8 mouse cellular contexts compared by ENCODE assay signal in genomic region chr10:81543633-81544032, GRCm38 (mm10). TPM values are rescaled to one million over a fixed set of nuclear protein-coding genes. Genes with fewer than 3 reads are reported as not detected.
A peak's percentile ranks its signal among the peaks of the same experiment; 100 is the strongest.
DNase-seq lines count a peak whose midpoint lies in the region; ATAC-seq and TF ChIP-seq lines count a peak whose summit lies in the region.

No protein-coding gene starts in this region.

- TF ChIP-seq EP300 in ES-Bruce4 (IDR thresholded peaks at IDR 0.05; ENCODE audit: insufficient read depth, low read depth, low read length) = no peak
- TF ChIP-seq EP300 in liver, postnatal 0 days (IDR thresholded peaks at IDR 0.05; ENCODE audit: low read depth) = no peak

- DNase-seq in heart, postnatal 14 days = no peak
- DNase-seq in liver, postnatal 0 days = no peak
- no peak for DNase-seq in left cerebral cortex, adult 11 months (ENCODE audit: low spot score)
- no peak for DNase-seq in layer of hippocampus, adult 18-20 months (ENCODE audit: low spot score in 2 of 2)
- no peak for DNase-seq in left cerebral cortex, adult 18-20 months (ENCODE audit: low spot score in 2 of 2)

- H3K9ac ChIP-seq in heart, embryonic 12.5 days = peak overlapping the region; percentile 96
- peak overlapping the region; percentile 83 for H3K9ac ChIP-seq in ES-Bruce4 (ENCODE audit: low read depth, poor library complexity, severe bottlenecking)
- peak overlapping the region; percentile 97 for H3K9ac ChIP-seq in forebrain, embryonic 16.5 days (replicated peaks; ENCODE audit: low read depth, low read length)
- peak overlapping the region; percentile 80 for H3K9ac ChIP-seq in liver, postnatal 0 days (replicated peaks)

- no peak for TF ChIP-seq CTCF in ES-Bruce4 (IDR thresholded peaks at IDR 0.05; ENCODE audit: low read depth, low read length)
- no peak for TF ChIP-seq CTCF in liver, postnatal 0 days (IDR thresholded peaks at IDR 0.05; ENCODE audit: low read depth)

- intact Hi-C loops in heart, postnatal 14 days (cut with DNase I) = loop anchor here (10.0 kb wide), 1 partner anchor 159 kb away; the partner anchor contains the start of genes Dohh, Gm48551 and Gm48552

- no peaks in the 10 kb centered on the region for H3K27me3 ChIP-seq in heart, embryonic 12.5 days (replicated peaks)
- H3K27me3 ChIP-seq in ES-Bruce4 (ENCODE audit: control insufficient read depth, insufficient read depth, low read length, poor library complexity, severe bottlenecking) = no peaks in the 10 kb centered on the region
- H3K27me3 ChIP-seq in forebrain, embryonic 16.5 days (replicated peaks; ENCODE audit: control insufficient read depth, insufficient read depth, low read length) = no peaks in the 10 kb centered on the region
- no peaks in the 10 kb centered on the region for H3K27me3 ChIP-seq in liver, postnatal 0 days (ENCODE audit: insufficient read depth, low read length)

- H3K4me1 ChIP-seq in heart, embryonic 12.5 days (replicated peaks) = peaks cover 49% of the 10 kb centered on the region
- H3K4me1 ChIP-seq in ES-Bruce4 (ENCODE audit: control insufficient read depth, insufficient read depth, low read length) = peaks cover 6% of the 10 kb centered on the region
- peaks cover 24% of the 10 kb centered on the region for H3K4me1 ChIP-seq in forebrain, embryonic 16.5 days (replicated peaks; ENCODE audit: control insufficient read depth, insufficient read depth, low read length)
- peaks cover 47% of the 10 kb centered on the region for H3K4me1 ChIP-seq in liver, postnatal 0 days (ENCODE audit: insufficient read depth)

- 83% methylated on average over 1 of the region's 1 CpGs for WGBS in heart, embryonic 12.5 days
- 56% methylated on average over 1 of the region's 1 CpGs for WGBS in forebrain, embryonic 16.5 days
- 67% methylated on average over 1 of the region's 1 CpGs for WGBS in liver, postnatal 0 days (ENCODE audit: insufficient replicate concordance)

- H3K36me3 ChIP-seq in heart, embryonic 12.5 days = peaks cover 13% of the 10 kb centered on the region
- no peaks in the 10 kb centered on the region for H3K36me3 ChIP-seq in ES-Bruce4 (ENCODE audit: control insufficient read depth, insufficient read depth, low read length, poor library complexity, severe bottlenecking)
- H3K36me3 ChIP-seq in forebrain, embryonic 16.5 days (ENCODE audit: control insufficient read depth, insufficient read depth) = no peaks in the 10 kb centered on the region
- H3K36me3 ChIP-seq in liver, postnatal 0 days (replicated peaks; ENCODE audit: insufficient read depth, low read length) = peaks cover 10% of the 10 kb centered on the region; the same call in 1 of the 2 replicates

- ATAC-seq in heart, embryonic 12.5 days (ENCODE audit: insufficient number of reproducible peaks, low FRiP score) = no peak
- ATAC-seq in forebrain, embryonic 16.5 days = no peak
- no peak for ATAC-seq in liver, postnatal 0 days

- no peak for TF ChIP-seq POLR2A in ES-Bruce4 (IDR thresholded peaks at IDR 0.05; ENCODE audit: insufficient read depth, low read length)

- peak overlapping the region; percentile 99 for H3K4me2 ChIP-seq in heart, embryonic 12.5 days
- H3K4me2 ChIP-seq in forebrain, embryonic 16.5 days (ENCODE audit: low read length) = peak overlapping the region; percentile 99
- H3K4me2 ChIP-seq in liver, postnatal 0 days (ENCODE audit: low read depth, low read length) = peak overlapping the region; percentile 99

- H3K27ac ChIP-seq in heart, embryonic 12.5 days (ENCODE audit: poor library complexity, severe bottlenecking) = no peak overlapping the region
- H3K27ac ChIP-seq in ES-Bruce4 (ENCODE audit: insufficient read depth, low read length) = no peak overlapping the region
- H3K27ac ChIP-seq in forebrain, embryonic 16.5 days (ENCODE audit: low read length) = no peak overlapping the region; the same call in 1 of the 2 replicates
- 0 out of 2 replicates have a peak overlapping the region, but pooled peaks have one; percentile 29 for H3K27ac ChIP-seq in liver, postnatal 0 days (ENCODE audit: low read depth)

- peak overlapping the region; percentile 99 for H3K4me3 ChIP-seq in heart, embryonic 12.5 days
- H3K4me3 ChIP-seq in ES-Bruce4 (ENCODE audit: low read depth, low read length) = 0 out of 2 replicates have a peak overlapping the region, but pooled peaks have one; percentile 6
- peak overlapping the region; percentile 93 for H3K4me3 ChIP-seq in forebrain, embryonic 16.5 days (replicated peaks; ENCODE audit: low read length)
- H3K4me3 ChIP-seq in liver, postnatal 0 days (ENCODE audit: low read depth, low read length) = peak overlapping the region; percentile 68

- H3K9me3 ChIP-seq in heart, embryonic 12.5 days (replicated peaks) = no peaks in the 10 kb centered on the region
- H3K9me3 ChIP-seq in ES-Bruce4 (replicated peaks; ENCODE audit: control insufficient read depth, insufficient read depth, low read length, poor library complexity, severe bottlenecking) = no peaks in the 10 kb centered on the region
- H3K9me3 ChIP-seq in forebrain, embryonic 16.5 days (ENCODE audit: control insufficient read depth, low read length) = no peaks in the 10 kb centered on the region
- no peaks in the 10 kb centered on the region for H3K9me3 ChIP-seq in liver, postnatal 0 days (ENCODE audit: low read length)

RNA-seq across cellular contexts. Expression of gene Gna11, which starts 1.4 kb away (rescaled TPM):
- polyA plus RNA-seq in heart, embryonic 12.5 days (2016; fragmentation: Nextera tagmentation; extraction: Ambion mirVana) = 58.4 and 66.2 TPM in 2 replicates
- total RNA-seq in heart, postnatal 14 days (2021) = 10 to 100 TPM; 50.6 to 51.6 TPM
- polyA plus RNA-seq in ES-Bruce4 (2011; ENCODE audit: insufficient read depth, insufficient read length, low read depth, missing spikeins) = 32.0 and 35.3 TPM in 2 replicates
- polyA plus RNA-seq in forebrain, embryonic 16.5 days (2015; fragmentation: Nextera tagmentation; extraction: Ambion mirVana) = 106 and 112 TPM in 2 replicates
- polyA plus RNA-seq in liver, postnatal 0 days (2015; fragmentation: Nextera tagmentation; extraction: Ambion mirVana) = 18.3 and 19.2 TPM in 2 replicates
- total RNA-seq in layer of hippocampus, adult 18-20 months (2021) = 100 to 1,000 TPM; 124 to 126 TPM
- 100 to 1,000 TPM; 105 to 114 TPM for total RNA-seq in left cerebral cortex, adult 18-20 months (2021)

RNA-seq across cellular contexts. Expression of gene Aes, which starts 15.7 kb away (rescaled TPM):
- 636 and 677 TPM in 2 replicates for polyA plus RNA-seq in heart, embryonic 12.5 days (2016; fragmentation: Nextera tagmentation; extraction: Ambion mirVana)
- total RNA-seq in heart, postnatal 14 days (2021) = 100 to 1,000 TPM; 900 to 948 TPM
- 148 and 152 TPM in 2 replicates for polyA plus RNA-seq in ES-Bruce4 (2011; ENCODE audit: insufficient read depth, insufficient read length, low read depth, missing spikeins)
- polyA plus RNA-seq in forebrain, embryonic 16.5 days (2015; fragmentation: Nextera tagmentation; extraction: Ambion mirVana) = 632 and 683 TPM in 2 replicates
- polyA plus RNA-seq in liver, postnatal 0 days (2015; fragmentation: Nextera tagmentation; extraction: Ambion mirVana) = 256 and 266 TPM in 2 replicates
- 100 to 1,000 TPM; 765 to 778 TPM for total RNA-seq in layer of hippocampus, adult 18-20 months (2021)
- total RNA-seq in left cerebral cortex, adult 18-20 months (2021) = 100 to 1,000 TPM; 700 to 737 TPM

RNA-seq across cellular contexts. Expression of gene Gna15, which starts 19.6 kb away (rescaled TPM):
- 1.9 and 2.3 TPM in 2 replicates for polyA plus RNA-seq in heart, embryonic 12.5 days (2016; fragmentation: Nextera tagmentation; extraction: Ambion mirVana)
- total RNA-seq in heart, postnatal 14 days (2021) = under 1 TPM; 0.73 to 0.76 TPM
- polyA plus RNA-seq in ES-Bruce4 (2011; ENCODE audit: insufficient read depth, insufficient read length, low read depth, missing spikeins) = 11.2 and 11.6 TPM in 2 replicates
- polyA plus RNA-seq in forebrain, embryonic 16.5 days (2015; fragmentation: Nextera tagmentation; extraction: Ambion mirVana) = 0.42 and 0.76 TPM in 2 replicates
- 4.0 and 4.4 TPM in 2 replicates for polyA plus RNA-seq in liver, postnatal 0 days (2015; fragmentation: Nextera tagmentation; extraction: Ambion mirVana)
- total RNA-seq in layer of hippocampus, adult 18-20 months (2021) = 1 to 10 TPM; 3.9 to 4.4 TPM
- total RNA-seq in left cerebral cortex, adult 18-20 months (2021) = 1 to 10 TPM; 2.6 to 3.5 TPM

RNA-seq across cellular contexts. Expression of gene Tle2, which starts 30.7 kb away (rescaled TPM):
- 25.8 and 30.8 TPM in 2 replicates for polyA plus RNA-seq in heart, embryonic 12.5 days (2016; fragmentation: Nextera tagmentation; extraction: Ambion mirVana)
- total RNA-seq in heart, postnatal 14 days (2021) = 10 to 100 TPM in 1 of 2 experiments, 1 to 10 TPM in 1; 9.4 to 11.2 TPM
- 3.1 and 3.8 TPM in 2 replicates for polyA plus RNA-seq in ES-Bruce4 (2011; ENCODE audit: insufficient read depth, insufficient read length, low read depth, missing spikeins)
- polyA plus RNA-seq in forebrain, embryonic 16.5 days (2015; fragmentation: Nextera tagmentation; extraction: Ambion mirVana) = 27.1 and 32.6 TPM in 2 replicates
- 1.2 and 2.2 TPM in 2 replicates for polyA plus RNA-seq in liver, postnatal 0 days (2015; fragmentation: Nextera tagmentation; extraction: Ambion mirVana)
- 10 to 100 TPM; 31.6 to 31.8 TPM for total RNA-seq in layer of hippocampus, adult 18-20 months (2021)
- 10 to 100 TPM; 41.3 to 42.4 TPM for total RNA-seq in left cerebral cortex, adult 18-20 months (2021)

RNA-seq across cellular contexts. Expression of gene S1pr4, which starts 43.7 kb away (rescaled TPM):
- 0.42 and 0.52 TPM in 2 replicates for polyA plus RNA-seq in heart, embryonic 12.5 days (2016; fragmentation: Nextera tagmentation; extraction: Ambion mirVana)
- total RNA-seq in heart, postnatal 14 days (2021) = 1 to 10 TPM in 1 of 2 experiments, under 1 TPM in 1; 0.96 to 1.2 TPM
- 0.49 and 0.93 TPM in 2 replicates for polyA plus RNA-seq in ES-Bruce4 (2011; ENCODE audit: insufficient read depth, insufficient read length, low read depth, missing spikeins)
- 0.40 and 0.53 TPM in 2 replicates for polyA plus RNA-seq in forebrain, embryonic 16.5 days (2015; fragmentation: Nextera tagmentation; extraction: Ambion mirVana)
- 6.3 and 7.4 TPM in 2 replicates for polyA plus RNA-seq in liver, postnatal 0 days (2015; fragmentation: Nextera tagmentation; extraction: Ambion mirVana)
- total RNA-seq in layer of hippocampus, adult 18-20 months (2021) = under 1 TPM; 0.53 to 0.94 TPM
- total RNA-seq in left cerebral cortex, adult 18-20 months (2021) = under 1 TPM; 0.58 to 0.82 TPM

Comparison
In these comparisons a context has a peak if more than half of its experiments do, and no peak if none do; other contexts are left out.
1. H3K4me3 ChIP-seq: peak in every context shown above with its lines; median percentile 99 in heart, embryonic 12.5 days; 93 in forebrain, embryonic 16.5 days; 68 in liver, postnatal 0 days; 6 in ES-Bruce4.